Mouse (Mus musculus) cerebellum, adult (tissue): Measurements from ENCODE around the gene Crip1.

Experiments
- ATAC-seq: cut with Nextera tagmentation; 2 replicates; pipeline ENCODE4 v1.9.2; 2017; ENCODE audit warnings: mild to moderate bottlenecking, moderate library complexity, mixed read lengths; ENCODE audit not compliant: insufficient number of reproducible peaks, low FRiP score, low TSS enrichment

Gene Crip1

GRCm38 (mm10) chr12:113124726-113125125 is 21.4 kb upstream of the Crip1 start:
- no peak for ATAC-seq

GRCm38 (mm10) chr12:113130732-113131131 is 15.4 kb upstream of the Crip1 start:
- no peak for ATAC-seq

- no peak for ATAC-seq
Measured at GRCm38 (mm10) chr12:113131601-113132000, 14.5 kb upstream of the Crip1 start.

- no peak for ATAC-seq
Measured at GRCm38 (mm10) chr12:113132567-113132966, 13.5 kb upstream of the Crip1 start.

GRCm38 (mm10) chr12:113133260-113133659 is 12.9 kb upstream of the Crip1 start:
- ATAC-seq: no peak

GRCm38 (mm10) chr12:113133861-113134403 is 12.2 kb upstream of the Crip1 start:
- no peak for ATAC-seq

GRCm38 (mm10) chr12:113134502-113134901 is 11.6 kb upstream of the Crip1 start:
- no peak for ATAC-seq

- ATAC-seq: no peak
Measured at GRCm38 (mm10) chr12:113135401-113135800, 10.7 kb upstream of the Crip1 start.

GRCm38 (mm10) chr12:113136492-113137020 is 9.6 kb upstream of the Crip1 start:
- no peak for ATAC-seq

- ATAC-seq: no peak
Measured at GRCm38 (mm10) chr12:113137260-113138213, 8.6 kb upstream of the Crip1 start.

- ATAC-seq: no peak
Measured at GRCm38 (mm10) chr12:113138291-113138690, 7.8 kb upstream of the Crip1 start.

- no peak for ATAC-seq
Measured at GRCm38 (mm10) chr12:113138901-113139864, 6.9 kb upstream of the Crip1 start.

GRCm38 (mm10) chr12:113139908-113140615 is 6.1 kb upstream of the Crip1 start, which contains the start of gene Crip2:
Crip2 (plus strand) TSS chr12:113140236.
- 0 out of 2 replicates have a peak, but pooled peaks have one; percentile 15 for ATAC-seq

- no peak for ATAC-seq
Measured at GRCm38 (mm10) chr12:113140616-113141411, 5.3 kb upstream of the Crip1 start.

- ATAC-seq: no peak
Measured at GRCm38 (mm10) chr12:113141531-113141973, 4.6 kb upstream of the Crip1 start.

- no peak for ATAC-seq
Measured at GRCm38 (mm10) chr12:113142021-113142975, 3.8 kb upstream of the Crip1 start.

- ATAC-seq: no peak
Measured at GRCm38 (mm10) chr12:113143164-113143563, 3.0 kb upstream of the Crip1 start.
